Mouse (Mus musculus): ENCODE data around the gene Elof1. TPM values are rescaled to one million over a fixed set of nuclear protein-coding genes. Genes with fewer than 3 reads are reported as not detected.
"Not testable (repeated sequence)": the region's sequence is repeated elsewhere in the genome, so short reads cannot be mapped to it uniquely, and the experiment has no call there.

Gene Elof1
- 10 to 100 TPM; 73.7 to 78.1 TPM for total RNA-seq (2021)
- long read RNA-seq, experiment 1, transcript Elof1-204 (3 exons, 567 nt): minor isoform, 9 of 136 reads
- long read RNA-seq, experiment 1, transcript Elof1-201 (3 exons, 888 nt): major isoform, 116 of 136 reads
- long read RNA-seq, experiment 1, partial matches to known transcripts: 0 of 136 reads
- long read RNA-seq, experiment 1, other reads (novel, unspliced or antisense): 7 of 136 reads
- long read RNA-seq, experiment 2, transcript Elof1-201 (3 exons, 888 nt): major isoform, 42 of 50 reads
- long read RNA-seq, experiment 2, partial matches to known transcripts: 3 of 50 reads
- long read RNA-seq, experiment 2, other reads (novel, unspliced or antisense): 1 of 50 reads

- peak; percentile 94 for DNase-seq
Observed at GRCm38 (mm10) chr9:22116740-22117426, at the start of gene Elof1. TSS of gene Elof1 (minus strand) at chr9:22117172.

- DNase-seq: no peak
Observed at GRCm38 (mm10) chr9:22166686-22167085, 49.7 kb upstream of the Elof1 start.

GRCm38 (mm10) chr9:22165964-22166363 is 49.0 kb upstream of the Elof1 start:
- no peak for DNase-seq

GRCm38 (mm10) chr9:22164711-22165668 is 48.0 kb upstream of the Elof1 start:
- DNase-seq: peak; percentile 64 to 75

- DNase-seq: no peak
Observed at GRCm38 (mm10) chr9:22162912-22163311, 45.9 kb upstream of the Elof1 start.

GRCm38 (mm10) chr9:22162305-22162704 is 45.3 kb upstream of the Elof1 start:
- DNase-seq: no peak

GRCm38 (mm10) chr9:22161299-22161698 is 44.3 kb upstream of the Elof1 start:
- DNase-seq: no peak

- DNase-seq: no peak
Observed at GRCm38 (mm10) chr9:22157516-22158265, 40.7 kb upstream of the Elof1 start.

- peak; percentile 100 for DNase-seq
Observed at GRCm38 (mm10) chr9:22156497-22157245, 39.7 kb upstream of the Elof1 start, which contains the start of gene Pigyl. TSS of gene Pigyl (plus strand) at chr9:22156846.

GRCm38 (mm10) chr9:22155614-22156013 is 38.6 kb upstream of the Elof1 start:
- peak; percentile 68 to 74 for DNase-seq

GRCm38 (mm10) chr9:22153810-22154209 is 36.8 kb upstream of the Elof1 start:
- no peak for DNase-seq

GRCm38 (mm10) chr9:22150946-22151345 is 34.0 kb upstream of the Elof1 start:
- DNase-seq: no peak

GRCm38 (mm10) chr9:22150249-22150693 is 33.3 kb upstream of the Elof1 start:
- DNase-seq: not testable (repeated sequence)

- DNase-seq: no peak
Observed at GRCm38 (mm10) chr9:22149426-22150248, 32.7 kb upstream of the Elof1 start.

- no peak for DNase-seq
Observed at GRCm38 (mm10) chr9:22144304-22144965, 27.5 kb upstream of the Elof1 start.

- DNase-seq: peak; percentile 91 to 93
Observed at GRCm38 (mm10) chr9:22143108-22144037, 26.4 kb upstream of the Elof1 start.

GRCm38 (mm10) chr9:22139746-22140145 is 22.8 kb upstream of the Elof1 start:
- DNase-seq: no peak

- DNase-seq: peak in 1 of 2 experiments; percentile 55
Observed at GRCm38 (mm10) chr9:22138480-22138879, 21.5 kb upstream of the Elof1 start.
